Mouse (Mus musculus) spleen, adult 18-20 months (tissue): ENCODE data around the gene Atp5j2.

Source experiments
- DNase-seq, 2 experiments: peaks; one replicate each; pipeline ENCODE4 v3.0.0; 2022; ENCODE audit warnings: mixed read lengths in 2 of 2

Gene Atp5j2

DNA sequence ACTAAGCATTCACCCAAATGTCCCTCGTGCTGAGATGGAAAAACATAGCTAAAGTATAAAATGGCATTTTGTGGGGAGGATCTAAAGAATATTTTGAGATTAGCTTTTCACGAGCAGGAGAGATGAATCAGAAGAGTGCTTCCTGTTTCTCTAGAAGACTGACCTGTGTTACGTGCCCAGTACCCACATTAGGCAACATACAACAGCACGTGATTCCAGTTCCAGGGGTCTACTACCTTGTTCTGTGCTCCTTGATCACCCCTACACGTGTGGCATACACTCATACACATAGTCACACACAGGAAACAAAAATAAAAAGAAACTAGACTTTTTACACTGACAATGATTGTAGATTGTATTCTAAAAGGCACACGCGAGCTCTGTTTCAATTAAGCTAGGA, 8.5 kb upstream of the Atp5j2 start:
- no peak for DNase-seq

- DNase-seq = peak; percentile 76 to 90
Observed at GRCm38 (mm10) chr5:145190875-145191798, 725 bp downstream of the Atp5j2 start.

GRCm38 (mm10) chr5:145190373-145190772, 1.5 kb downstream of the Atp5j2 start:
- no peak for DNase-seq

GRCm38 (mm10) chr5:145189416-145189815, 2.4 kb downstream of the Atp5j2 start:
- DNase-seq = no peak

- DNase-seq = no peak
Observed at GRCm38 (mm10) chr5:145185244-145185643, 6.6 kb downstream of the Atp5j2 start.

- no peak for DNase-seq
Observed at GRCm38 (mm10) chr5:145178461-145178980, 13.3 kb downstream of the Atp5j2 start.

DNA sequence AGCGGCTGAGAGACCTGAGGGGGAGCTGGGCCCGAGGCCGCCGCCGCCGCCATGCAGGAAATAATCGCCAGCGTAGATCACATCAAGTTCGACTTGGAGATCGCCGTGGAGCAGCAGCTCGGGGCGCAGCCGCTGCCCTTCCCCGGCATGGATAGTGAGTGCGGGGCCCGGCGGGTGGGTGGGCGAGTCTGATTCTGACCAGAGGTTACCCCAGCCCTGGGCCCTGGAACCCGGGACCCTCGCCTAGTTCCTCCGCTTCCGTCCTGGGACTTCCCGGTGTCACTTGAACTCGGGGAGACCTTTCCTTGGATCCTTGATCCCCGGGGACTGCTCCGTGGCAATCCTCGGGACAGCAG, 24.6 kb downstream of the Atp5j2 start:
- no peak for DNase-seq

DNA sequence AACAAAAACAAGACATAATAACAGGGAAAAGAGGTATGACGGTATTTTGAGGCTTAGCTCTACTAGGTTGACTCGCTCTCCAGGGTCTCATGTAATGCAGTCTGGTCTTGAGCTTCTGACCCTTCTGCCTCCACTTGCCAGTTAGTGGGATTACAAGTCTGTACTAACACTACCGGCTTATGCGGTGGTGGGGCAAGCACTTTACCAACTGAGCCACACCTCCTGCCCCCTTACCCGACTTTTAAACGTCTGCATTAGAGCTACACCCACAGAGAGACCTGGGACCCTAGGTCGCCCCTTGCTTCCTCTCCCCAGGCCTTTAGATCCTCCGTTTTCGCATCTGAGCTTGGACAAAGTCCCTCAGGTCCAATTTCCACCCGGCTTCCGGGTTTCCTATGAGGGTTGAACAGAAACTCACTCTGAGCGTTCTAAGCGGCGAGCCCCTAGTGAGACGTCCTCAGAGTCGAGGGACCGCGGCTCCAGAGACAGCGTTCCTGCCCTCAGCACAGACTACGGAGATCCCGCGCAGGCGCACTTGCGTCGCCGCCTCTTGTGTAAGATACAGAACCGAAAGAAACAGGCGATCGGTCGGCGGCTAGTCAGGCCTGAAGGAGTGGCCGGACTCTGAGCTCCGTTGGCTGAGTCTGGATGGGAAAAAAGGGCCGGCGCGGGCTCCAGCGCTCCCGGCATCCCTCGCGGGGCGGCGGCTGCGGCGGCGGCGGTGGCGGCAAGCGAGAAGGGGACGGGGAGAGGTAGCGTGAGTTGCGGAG, 25.1 kb downstream of the Atp5j2 start, which contains the start of the genes Ptcd1 and Cpsf4:
TSS of gene Ptcd1 (minus strand) at position 573 of the 770 bp plus-strand sequence.
TSS of gene Cpsf4 (plus strand) at position 678 of the 770 bp plus-strand sequence.
- peak; percentile 95 to 98 for DNase-seq

DNA sequence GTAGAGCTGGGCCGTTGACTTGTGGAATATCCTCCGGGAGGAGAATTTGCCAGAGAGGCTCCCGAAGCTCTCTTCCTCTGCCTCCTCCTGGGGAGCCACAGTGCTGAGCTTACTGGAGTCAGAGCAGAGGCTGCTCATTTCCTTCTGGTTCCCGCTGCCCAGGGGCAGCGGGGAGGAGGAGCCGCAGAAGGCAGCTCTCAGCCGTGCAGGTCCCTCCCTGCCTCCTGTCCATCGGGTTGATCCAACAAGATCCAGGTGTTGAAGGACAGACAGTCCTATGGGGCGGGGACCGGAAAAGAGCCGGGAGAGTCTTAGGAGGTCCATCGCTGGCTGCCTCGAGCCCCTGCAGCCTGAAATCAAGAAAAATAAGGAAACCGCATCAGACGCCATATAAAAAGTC, 26.7 kb downstream of the Atp5j2 start:
- DNase-seq = no peak

GRCm38 (mm10) chr5:145164710-145165109, 27.2 kb downstream of the Atp5j2 start:
- DNase-seq = no peak

DNA sequence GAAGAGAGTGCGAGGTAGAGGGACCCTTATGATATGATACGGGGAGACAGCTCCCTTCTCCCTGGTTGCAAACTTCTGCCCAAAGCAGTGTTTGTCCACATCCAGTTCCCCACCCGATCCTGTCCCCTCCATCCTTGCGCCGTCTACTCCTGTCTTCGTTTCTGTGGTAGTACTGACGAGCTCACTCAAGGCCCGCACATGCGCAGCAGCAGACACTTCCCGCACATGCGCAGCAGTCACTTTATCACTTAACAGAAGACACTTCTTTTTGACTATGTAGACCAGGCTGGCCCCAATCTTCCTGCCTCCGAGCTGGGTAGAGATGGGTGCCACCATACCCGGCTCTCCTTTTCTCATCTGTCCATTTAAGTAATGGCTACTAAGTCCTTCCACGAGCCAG, 30.5 kb downstream of the Atp5j2 start:
- no peak for DNase-seq

GRCm38 (mm10) chr5:145152690-145153089, 39.2 kb downstream of the Atp5j2 start:
- no peak for DNase-seq

- no peak for DNase-seq
Observed at GRCm38 (mm10) chr5:145149294-145149693, 42.6 kb downstream of the Atp5j2 start.

DNA sequence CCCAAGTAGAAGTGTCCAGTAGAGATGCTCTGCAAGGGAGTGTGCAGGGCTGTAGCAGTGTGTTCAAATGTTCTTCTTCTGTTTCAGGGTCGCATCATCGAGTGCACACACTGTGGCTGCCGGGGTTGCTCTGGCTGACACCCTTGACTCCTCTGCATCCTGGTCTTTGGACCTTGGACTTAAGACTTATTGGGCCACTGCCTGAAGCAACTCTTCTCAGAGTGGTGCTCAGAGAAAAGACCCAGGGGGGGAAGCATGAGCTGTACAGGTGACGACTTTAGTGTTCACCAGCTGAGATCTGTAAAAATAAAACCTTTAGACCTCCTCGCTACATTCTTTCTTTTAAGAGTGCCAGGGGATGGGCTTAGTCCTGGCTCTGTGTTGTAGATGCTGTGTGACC, 44.1 kb downstream of the Atp5j2 start:
- no peak for DNase-seq

DNA sequence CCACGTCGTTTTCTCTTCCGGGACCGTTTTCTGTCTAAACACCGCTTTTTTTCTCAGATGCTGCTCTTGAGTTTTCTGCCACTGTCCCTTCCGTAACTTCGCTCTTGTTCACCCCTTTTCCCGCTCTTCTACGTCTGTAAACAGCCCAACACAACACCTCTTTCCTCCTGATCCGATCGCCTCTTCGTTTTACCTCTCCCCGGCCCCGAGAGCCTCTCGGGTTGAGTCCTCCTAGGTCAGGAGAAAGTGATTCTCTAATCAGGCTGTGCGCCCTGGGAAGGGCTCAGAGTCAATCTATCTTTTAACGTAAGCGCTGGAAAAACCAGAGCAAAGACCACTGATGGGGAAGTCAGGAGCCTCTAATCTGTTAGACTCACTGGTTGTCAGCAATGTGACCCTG, 51.3 kb downstream of the Atp5j2 start:
- no peak for DNase-seq

GRCm38 (mm10) chr5:145139571-145140519, 52.0 kb downstream of the Atp5j2 start, which contains the start of the genes Pdap1 and Bud31:
Gene Pdap1, minus strand, starts transcription at chr5:145140238.
Gene Bud31, plus strand, starts transcription at chr5:145140362.
- DNase-seq = peak; percentile 87 to 92

DNA sequence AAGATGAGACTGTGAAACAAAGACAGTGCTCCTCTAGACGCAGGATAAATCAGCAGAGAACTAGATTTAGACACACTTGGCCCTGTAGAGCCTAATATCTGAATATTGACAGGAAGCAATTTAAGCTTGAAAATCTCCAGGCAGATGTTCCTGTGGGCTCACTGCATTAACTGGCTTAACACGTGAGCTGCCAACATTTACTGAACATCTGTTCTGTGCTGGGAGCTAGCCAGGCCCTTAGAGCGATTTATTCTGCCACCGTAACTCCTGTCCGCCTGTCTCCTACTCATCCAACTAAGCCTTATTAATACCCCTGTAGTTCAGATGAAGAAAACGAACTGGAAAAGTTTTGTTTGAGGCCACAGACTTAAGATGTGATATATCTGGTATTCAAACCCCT, 53.0 kb downstream of the Atp5j2 start:
- no peak for DNase-seq
